Mouse (Mus musculus) hindbrain, embryonic 12.5 days (tissue): Measurements from ENCODE around the gene Mb. TPM values are rescaled to one million over a fixed set of nuclear protein-coding genes. Genes with fewer than 3 reads are reported as not detected.

Experiments
- ATAC-seq: fragments of 200-750 bp; cut with Nextera tagmentation; 2 replicates; pipeline ENCODE4 v1.8.0; 2017; ENCODE audit warnings: moderate TSS enrichment; ENCODE audit not compliant: low FRiP score
- H3K27ac ChIP-seq: fragments of 300-500 bp; sonication (generic); 2 replicates; pipeline ENCODE4 v1.5.1; 2016; ENCODE audit warnings: mild to moderate bottlenecking
- H3K27me3 ChIP-seq: fragments of 300-500 bp; sonication (generic); 2 replicates; pipeline ENCODE4 v1.6.1; 2016; ENCODE audit warnings: mild to moderate bottlenecking
- H3K36me3 ChIP-seq: fragments of 300-500 bp; sonication (generic); 2 replicates; pipeline ENCODE4 v1.6.1; 2016; ENCODE audit warnings: mild to moderate bottlenecking
- H3K4me1 ChIP-seq: fragments of 300-500 bp; sonication (generic); 2 replicates; pipeline ENCODE4 v1.6.1; 2016
- H3K4me2 ChIP-seq: fragments of 300-500 bp; sonication (generic); replicated peaks from 2 replicates; pipeline ENCODE4 v1.6.1; 2016; ENCODE audit warnings: mild to moderate bottlenecking
- H3K4me3 ChIP-seq: fragments of 300-500 bp; sonication (generic); 2 replicates; pipeline ENCODE4 v1.5.1; 2016; ENCODE audit warnings: mild to moderate bottlenecking
- H3K9ac ChIP-seq: fragments of 300-500 bp; sonication (generic); 2 replicates; pipeline ENCODE4 v1.6.1; 2016; ENCODE audit warnings: mild to moderate bottlenecking, moderate library complexity
- H3K9me3 ChIP-seq: fragments of 300-500 bp; sonication (generic); replicated peaks from 2 replicates; pipeline ENCODE4 v1.6.1; 2016; ENCODE audit warnings: mild to moderate bottlenecking
- WGBS: fragments of 180-500 bp; shearing (Covaris S2); methylation state at CpG from one replicate; pipeline ENCODE4 v1.1.7; 2016; 5-methylcytosine and 5-hydroxymethylcytosine counted together
- polyA plus RNA-seq: library from polyadenylated mRNA; unstranded; fragments of >200 nt; fragmentation: Nextera tagmentation; extraction: Ambion mirVana; gene quantifications from 2 replicates; pipeline ENCODE4 v1.2.1, GENCODE M21; 2016

Mb gene
- polyA plus RNA-seq, 1 experiment from 2014 or later: 0.80 TPM

- Histone ChIP-seq H3K4me3 (no peak overlapping the region), H3K27me3 (no peaks in the 10 kb centered on the region), H3K27ac (no peak overlapping the region), H3K36me3 (no peaks in the 10 kb centered on the region), H3K4me1 (peaks cover 12% of the 10 kb centered on the region), H3K4me2 (no peak overlapping the region), H3K9me3 (no peaks in the 10 kb centered on the region), H3K9ac (no peak overlapping the region)
- ATAC-seq: no peak
Measured at GRCm38 (mm10) chr15:77058566-77058965, 8.1 kb upstream of the Mb start.

GRCm38 (mm10) chr15:77056791-77057051 lies 6.3 kb upstream of the Mb start:
- no peaks in the 10 kb centered on the region for H3K9me3 ChIP-seq
- H3K27me3 ChIP-seq: no peaks in the 10 kb centered on the region
- peak overlapping the region; percentile 0; the same call in 1 of the 2 replicates for H3K27ac ChIP-seq
- peaks cover 12% of the 10 kb centered on the region for H3K4me1 ChIP-seq
- H3K4me2 ChIP-seq: no peak overlapping the region
- no peaks in the 10 kb centered on the region for H3K36me3 ChIP-seq
- H3K9ac ChIP-seq: no peak overlapping the region
- no peak overlapping the region for H3K4me3 ChIP-seq
- whole genome bisulfite sequencing: 52% methylated on average over 3 of the region's 3 CpGs
- no peak for ATAC-seq

GRCm38 (mm10) chr15:77056001-77056790 lies 5.7 kb upstream of the Mb start:
- Histone ChIP-seq H3K27ac (peak overlapping the region; percentile 0; the same call in 1 of the 2 replicates), H3K4me1 (peaks cover 12% of the 10 kb centered on the region), H3K4me2 (no peak overlapping the region), H3K9ac (no peak overlapping the region), H3K4me3 (no peak overlapping the region), H3K27me3 (no peaks in the 10 kb centered on the region), H3K9me3 (no peaks in the 10 kb centered on the region), H3K36me3 (no peaks in the 10 kb centered on the region)
- ATAC-seq: peak; percentile 58; the same call in 1 of the 2 replicates
- 24% methylated on average over 6 of the region's 6 CpGs for WGBS

- Histone ChIP-seq H3K4me1 (peaks cover 12% of the 10 kb centered on the region), H3K27me3 (0 out of 2 replicates have a peak, but pooled peaks cover 2% of the 10 kb centered on the region), H3K4me3 (no peak overlapping the region), H3K4me2 (no peak overlapping the region), H3K9me3 (no peaks in the 10 kb centered on the region), H3K27ac (no peak overlapping the region), H3K9ac (no peak overlapping the region), H3K36me3 (no peaks in the 10 kb centered on the region)
- no peak for ATAC-seq
- 60% methylated on average over 5 of the region's 5 CpGs for WGBS
Measured at GRCm38 (mm10) chr15:77054611-77055175, 4.2 kb upstream of the Mb start.

DNA sequence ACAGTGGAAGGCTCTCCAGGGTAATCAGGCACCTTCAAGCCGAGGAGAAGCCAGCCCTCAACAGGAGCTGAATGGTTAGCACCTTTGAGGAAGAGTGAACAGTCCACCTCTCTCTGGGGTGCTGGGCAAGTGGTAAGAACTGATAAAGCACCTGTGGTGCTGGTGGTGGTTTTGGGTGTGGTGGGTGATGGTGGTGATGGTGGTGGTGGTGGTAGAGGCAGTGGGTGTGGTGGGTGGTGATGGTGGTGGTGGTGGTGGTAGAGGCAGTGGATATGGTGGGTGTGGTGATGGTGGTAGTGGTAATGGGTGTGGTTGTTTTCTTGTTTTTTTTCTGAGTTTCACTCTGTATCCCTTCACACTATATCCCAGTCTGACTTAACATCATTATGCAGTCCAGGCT lies 2.6 kb upstream of the Mb start:
- Histone ChIP-seq H3K4me1 (peaks cover 12% of the 10 kb centered on the region), H3K36me3 (no peaks in the 10 kb centered on the region), H3K9ac (no peak overlapping the region), H3K27me3 (0 out of 2 replicates have a peak, but pooled peaks cover 2% of the 10 kb centered on the region), H3K4me3 (no peak overlapping the region), H3K4me2 (no peak overlapping the region), H3K27ac (no peak overlapping the region), H3K9me3 (no peaks in the 10 kb centered on the region)
- 81% methylated on average over 1 of the region's 1 CpGs for WGBS
- no peak for ATAC-seq

- Histone ChIP-seq H3K4me1 (peaks cover 12% of the 10 kb centered on the region), H3K4me3 (no peak overlapping the region), H3K9ac (no peak overlapping the region), H3K36me3 (no peaks in the 10 kb centered on the region), H3K9me3 (no peaks in the 10 kb centered on the region), H3K27me3 (0 out of 2 replicates have a peak, but pooled peaks cover 2% of the 10 kb centered on the region), H3K4me2 (no peak overlapping the region), H3K27ac (no peak overlapping the region)
- no peak for ATAC-seq
- 44% methylated on average over 1 of the region's 1 CpGs for WGBS
Measured at GRCm38 (mm10) chr15:77052176-77052575, 1.7 kb upstream of the Mb start.

DNA sequence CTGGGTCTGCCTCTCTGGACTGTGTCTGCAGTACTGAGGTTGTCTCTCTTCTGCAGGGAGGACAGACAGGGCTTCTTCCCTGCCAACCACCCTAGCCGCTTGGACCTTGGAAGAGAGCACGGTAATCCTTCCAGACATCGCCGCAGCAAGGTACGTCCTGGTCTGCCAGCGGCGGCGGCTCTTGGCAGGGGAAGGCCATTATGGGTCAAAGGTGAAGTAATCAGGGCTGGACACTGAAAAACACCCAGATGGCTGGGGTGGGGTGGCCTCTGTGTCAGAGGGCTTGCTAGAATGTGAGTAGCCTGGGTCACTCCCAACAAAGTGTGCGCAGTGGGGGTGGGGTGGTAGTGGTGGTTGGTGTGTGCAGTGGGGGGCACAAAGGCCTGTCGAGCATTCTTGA lies 4.9 kb downstream of the Mb start:
- H3K9me3 ChIP-seq: no peaks in the 10 kb centered on the region
- WGBS: 77% methylated on average over 10 of the region's 10 CpGs
- no peaks in the 10 kb centered on the region for H3K36me3 ChIP-seq
- 0 out of 2 replicates have a peak, but pooled peaks cover 1% of the 10 kb centered on the region for H3K4me1 ChIP-seq
- H3K4me2 ChIP-seq: no peak overlapping the region
- no peak for ATAC-seq
- 0 out of 2 replicates have a peak, but pooled peaks cover 2% of the 10 kb centered on the region for H3K27me3 ChIP-seq
- H3K9ac ChIP-seq: no peak overlapping the region
- H3K4me3 ChIP-seq: no peak overlapping the region
- H3K27ac ChIP-seq: no peak overlapping the region

DNA sequence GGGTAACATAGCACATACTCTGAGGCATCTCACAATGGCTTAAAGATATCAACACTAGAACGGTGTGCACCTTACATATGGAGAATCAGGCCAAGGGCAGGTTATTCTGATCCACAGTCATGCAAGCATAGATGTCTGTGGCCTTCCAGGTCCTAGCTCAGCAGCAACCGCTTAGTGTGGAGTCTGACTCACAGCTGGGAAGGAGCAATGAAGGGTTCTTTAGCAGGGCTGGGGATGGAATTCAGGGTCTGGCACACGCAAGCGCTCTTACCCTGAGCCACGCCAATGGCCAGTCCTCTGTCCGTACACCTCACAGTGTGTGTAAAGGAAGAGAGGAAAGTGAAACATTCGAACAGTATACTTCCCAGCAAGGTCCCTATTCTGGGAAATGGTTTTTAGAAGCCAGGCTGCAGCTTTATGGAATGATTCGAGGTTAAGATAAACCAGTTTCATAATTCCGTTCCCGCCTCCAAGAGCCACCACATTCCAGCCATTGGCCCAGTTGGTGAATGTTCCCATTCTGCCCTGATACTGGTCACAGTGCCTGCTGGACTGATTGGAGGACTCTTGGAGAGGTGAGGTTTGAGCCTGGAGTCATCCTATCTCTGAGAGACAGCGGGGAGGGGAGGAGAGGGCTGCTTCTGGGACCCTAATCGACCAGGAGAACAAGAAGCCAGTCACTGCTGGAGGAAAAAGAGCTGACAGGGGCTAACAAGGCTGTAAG lies 5.7 kb downstream of the Mb start, which contains the start of gene Apol6:
Apol6 (plus strand) TSS at position 133 of the 724 bp plus-strand sequence.
- peaks cover 10% of the 10 kb centered on the region; the same call in 1 of the 2 replicates for H3K4me1 ChIP-seq
- H3K36me3 ChIP-seq: no peaks in the 10 kb centered on the region
- no peak within 1 kb of the TSS for H3K4me3 ChIP-seq
- H3K27ac ChIP-seq: no peak within 1 kb of the TSS
- no peak within 1 kb of the TSS for H3K9ac ChIP-seq
- ATAC-seq: no peak
- no peaks in the 10 kb centered on the region for H3K27me3 ChIP-seq
- H3K4me2 ChIP-seq: no peak within 1 kb of the TSS
- WGBS: 86% methylated on average over 12 of the region's 12 CpGs
- H3K9me3 ChIP-seq: no peaks in the 10 kb centered on the region

GRCm38 (mm10) chr15:77040784-77041183 lies 9.7 kb downstream of the Mb start:
- H3K9ac ChIP-seq: no peak overlapping the region

GRCm38 (mm10) chr15:77039211-77039700 lies 11.2 kb downstream of the Mb start:
- H3K4me3 ChIP-seq: no peak overlapping the region
- no peaks in the 10 kb centered on the region; the same call in 1 of the 2 replicates for H3K9me3 ChIP-seq
- H3K27ac ChIP-seq: no peak overlapping the region
- H3K9ac ChIP-seq: no peak overlapping the region
- ATAC-seq: no peak
- no peak overlapping the region for H3K4me2 ChIP-seq
- no peaks in the 10 kb centered on the region for H3K27me3 ChIP-seq
- WGBS: 54% methylated on average over 9 of the region's 9 CpGs
- no peaks in the 10 kb centered on the region for H3K36me3 ChIP-seq
- peaks cover 31% of the 10 kb centered on the region for H3K4me1 ChIP-seq

More at GRCm38 (mm10) chr15:77040784-77041183, 9.7 kb downstream of the Mb start:
- Histone ChIP-seq H3K27ac (no peak overlapping the region), H3K27me3 (no peaks in the 10 kb centered on the region), H3K4me2 (no peak overlapping the region), H3K9me3 (no peaks in the 10 kb centered on the region; the same call in 1 of the 2 replicates), H3K4me1 (peaks cover 31% of the 10 kb centered on the region), H3K4me3 (no peak overlapping the region), H3K36me3 (no peaks in the 10 kb centered on the region)
- ATAC-seq: no peak
- 75% methylated on average over 3 of the region's 3 CpGs for WGBS

- peak overlapping the region; percentile 38; the same call in 1 of the 2 replicates for H3K9ac ChIP-seq
Measured at GRCm38 (mm10) chr15:77037278-77038161, 12.9 kb downstream of the Mb start.

More at GRCm38 (mm10) chr15:77037278-77038161, 12.9 kb downstream of the Mb start:
- H3K27ac ChIP-seq: peak overlapping the region; percentile 79
- H3K9me3 ChIP-seq: no peaks in the 10 kb centered on the region; the same call in 1 of the 2 replicates
- H3K4me3 ChIP-seq: no peak overlapping the region
- H3K27me3 ChIP-seq: no peaks in the 10 kb centered on the region
- no peak overlapping the region for H3K4me2 ChIP-seq
- no peaks in the 10 kb centered on the region for H3K36me3 ChIP-seq
- WGBS: 33% methylated on average over 11 of the region's 11 CpGs
- peaks cover 31% of the 10 kb centered on the region for H3K4me1 ChIP-seq
- no peak for ATAC-seq
